Comparison of ENCODE assay signal across 15 mouse cellular contexts in the genomic region with DNA sequence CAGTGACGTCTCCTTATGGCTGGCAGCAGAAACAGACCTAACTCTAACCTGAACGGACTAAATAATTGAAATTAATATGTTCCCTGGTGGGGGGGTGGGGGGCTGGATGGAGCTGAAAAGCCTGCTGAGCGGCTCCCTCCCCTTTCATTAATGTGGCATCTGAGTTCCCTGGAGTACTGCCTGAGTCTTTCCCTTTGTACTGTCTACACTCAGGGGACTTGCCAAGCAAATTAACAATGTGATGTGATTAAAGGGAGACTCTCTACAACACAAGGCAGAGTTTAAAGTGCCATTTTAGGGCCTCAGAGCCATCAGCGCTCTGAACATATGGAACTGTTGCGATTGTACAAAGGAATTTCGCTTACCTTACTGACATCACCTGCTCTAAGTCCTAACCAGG. TPM values are rescaled to one million over a fixed set of nuclear protein-coding genes. Genes with fewer than 3 reads are reported as not detected.
DNase-seq lines count a peak whose midpoint lies in the region; ATAC-seq and TF ChIP-seq lines count a peak whose summit lies in the region.
"Had no signal": no experiment of that assay in that cellular context is flagged by ENCODE, and none has a peak within 500 bp of the region (broad histone marks: within the 10 kb centered on the region; RNA-seq: fewer than 3 reads in every experiment).

No protein-coding gene starts in this region.

- H3K4me2 ChIP-seq in kidney, embryonic 14.5 days (replicated peaks; ENCODE audit: low read depth, low read length): no peak overlapping the region; the same call in 1 of the 2 replicates
- no peak overlapping the region for H3K4me2 ChIP-seq in forebrain, postnatal 0 days (ENCODE audit: low read depth)
- H3K4me2 ChIP-seq in liver, embryonic 16.5 days (ENCODE audit: low read depth, low read length): no peak overlapping the region
- H3K4me2 ChIP-seq: embryonic facial prominence, embryonic 13.5 days; limb, embryonic 12.5 days had no signal

- 44% methylated on average over 6 of the region's 6 CpGs for WGBS in kidney, embryonic 14.5 days
- WGBS in embryonic facial prominence, embryonic 10.5 days: 59% methylated on average over 6 of the region's 6 CpGs
- 19% methylated on average over 6 of the region's 6 CpGs for WGBS in forebrain, postnatal 0 days
- WGBS in liver, embryonic 16.5 days (ENCODE audit: insufficient replicate concordance): 83% methylated on average over 6 of the region's 6 CpGs

- peaks cover 27% of the 10 kb centered on the region for H3K4me1 ChIP-seq in kidney, embryonic 14.5 days (ENCODE audit: control insufficient read depth, insufficient read depth, low read length)
- H3K4me1 ChIP-seq in embryonic facial prominence, embryonic 10.5 days: peaks cover 32% of the 10 kb centered on the region
- 0 out of 2 replicates have a peak, but pooled peaks cover 10% of the 10 kb centered on the region for H3K4me1 ChIP-seq in forebrain, postnatal 0 days (ENCODE audit: insufficient read depth)
- peaks cover 55% of the 10 kb centered on the region for H3K4me1 ChIP-seq in liver, embryonic 16.5 days (ENCODE audit: control insufficient read depth, low read depth, low read length)
- H3K4me1 ChIP-seq: embryonic facial prominence, embryonic 13.5 days had no signal

- ATAC-seq in kidney, embryonic 14.5 days (ENCODE audit: low FRiP score, low TSS enrichment): no peak
- ATAC-seq in forebrain, postnatal 0 days: peak; percentile 48
- no peak for ATAC-seq in liver, embryonic 16.5 days (ENCODE audit: low read depth)
- ATAC-seq: CD4-positive, CD25-positive, alpha-beta regulatory T cell, adult 4 months had no signal

- no peak overlapping the region for H3K4me3 ChIP-seq in kidney, embryonic 14.5 days (ENCODE audit: low read length)
- no peak overlapping the region for H3K4me3 ChIP-seq in embryonic facial prominence, embryonic 10.5 days
- no peak overlapping the region for H3K4me3 ChIP-seq in forebrain, postnatal 0 days (ENCODE audit: low read depth, low read length)
- H3K4me3 ChIP-seq in liver, embryonic 16.5 days (ENCODE audit: low read depth, low read length): no peak overlapping the region
- H3K4me3 ChIP-seq: embryonic facial prominence, embryonic 13.5 days; limb, embryonic 12.5 days had no signal

- H3K27me3 ChIP-seq in kidney, embryonic 14.5 days (ENCODE audit: control insufficient read depth, insufficient read depth, low read length): no peaks in the 10 kb centered on the region
- peaks cover 5% of the 10 kb centered on the region; the same call in 1 of the 2 replicates for H3K27me3 ChIP-seq in embryonic facial prominence, embryonic 10.5 days (replicated peaks; ENCODE audit: low read depth, poor library complexity, severe bottlenecking)
- H3K27me3 ChIP-seq in forebrain, postnatal 0 days (ENCODE audit: insufficient read depth, low read length): no peaks in the 10 kb centered on the region
- no peaks in the 10 kb centered on the region for H3K27me3 ChIP-seq in liver, embryonic 16.5 days (ENCODE audit: control insufficient read depth, insufficient read depth, low read depth, low read length)
- H3K27me3 ChIP-seq: embryonic facial prominence, embryonic 13.5 days; limb, embryonic 12.5 days had no signal

- H3K9me3 ChIP-seq in kidney, embryonic 14.5 days (ENCODE audit: control insufficient read depth, low read length): no peaks in the 10 kb centered on the region
- H3K9me3 ChIP-seq in embryonic facial prominence, embryonic 10.5 days: no peaks in the 10 kb centered on the region
- no peaks in the 10 kb centered on the region for H3K9me3 ChIP-seq in forebrain, postnatal 0 days (ENCODE audit: low read length)
- no peaks in the 10 kb centered on the region for H3K9me3 ChIP-seq in liver, embryonic 16.5 days (replicated peaks; ENCODE audit: control insufficient read depth, low read length)
- H3K9me3 ChIP-seq: embryonic facial prominence, embryonic 13.5 days; limb, embryonic 12.5 days had no signal

- peak overlapping the region; percentile 28; the same call in 1 of the 2 replicates for H3K9ac ChIP-seq in kidney, embryonic 14.5 days (ENCODE audit: low read depth, low read length)
- H3K9ac ChIP-seq in forebrain, postnatal 0 days: no peak overlapping the region
- H3K9ac ChIP-seq in liver, embryonic 16.5 days (ENCODE audit: low read depth, low read length): no peak overlapping the region
- H3K9ac ChIP-seq: embryonic facial prominence, embryonic 13.5 days; limb, embryonic 12.5 days had no signal

- no peak for DNase-seq in kidney, adult 11 months
- no peak for DNase-seq in embryonic facial prominence, embryonic 10.5 days (ENCODE audit: low spot score)
- no peak for DNase-seq in forebrain, postnatal 0 days
- DNase-seq in urinary bladder, adult 18-20 months (ENCODE audit: low spot score in 2 of 2): no peak
- DNase-seq in frontal cortex, postnatal 36 days (ENCODE audit: low spot score in 2 of 2): no peak
- DNase-seq in spleen, postnatal 4 days (ENCODE audit: low spot score in 2 of 2): no peak
- DNase-seq: kidney, postnatal 10 days; right cerebral cortex, postnatal 25 days; thymus, adult 18-20 months had no signal

- H3K36me3 ChIP-seq in kidney, embryonic 14.5 days (ENCODE audit: control insufficient read depth, insufficient read depth, low read length): no peaks in the 10 kb centered on the region
- H3K36me3 ChIP-seq in embryonic facial prominence, embryonic 10.5 days (replicated peaks): no peaks in the 10 kb centered on the region
- H3K36me3 ChIP-seq in forebrain, postnatal 0 days (ENCODE audit: insufficient read depth): no peaks in the 10 kb centered on the region
- H3K36me3 ChIP-seq in liver, embryonic 16.5 days (ENCODE audit: control insufficient read depth, insufficient read depth): no peaks in the 10 kb centered on the region
- H3K36me3 ChIP-seq: embryonic facial prominence, embryonic 13.5 days; limb, embryonic 12.5 days had no signal

- TF ChIP-seq CTCF in forebrain, postnatal 0 days (IDR thresholded peaks at IDR 0.05; ENCODE audit: low read depth): no peak

- peak overlapping the region; percentile 51; the same call in 1 of the 2 replicates for H3K27ac ChIP-seq in kidney, embryonic 14.5 days (ENCODE audit: low read depth, low read length)
- H3K27ac ChIP-seq in embryonic facial prominence, embryonic 10.5 days (replicated peaks): 0 out of 2 replicates have a peak overlapping the region, but pooled peaks have one; percentile 15
- no peak overlapping the region for H3K27ac ChIP-seq in forebrain, postnatal 0 days (ENCODE audit: low read depth, low read length)
- H3K27ac ChIP-seq in liver, embryonic 16.5 days (ENCODE audit: low read length): peak overlapping the region; percentile 97
- H3K27ac ChIP-seq: embryonic facial prominence, embryonic 13.5 days; limb, embryonic 12.5 days had no signal

RNA-seq across cellular contexts. Expression of a gene that starts 16.4 kb away (rescaled TPM):
- polyA plus RNA-seq in kidney, embryonic 14.5 days (2014; fragmentation: Nextera tagmentation; extraction: Ambion mirVana): 7.4 and 18.0 TPM in 2 replicates
- polyA plus RNA-seq in embryonic facial prominence, embryonic 10.5 days (2016; fragmentation: Nextera tagmentation; extraction: Ambion mirVana): 11.6 TPM in 2 replicates
- total RNA-seq in forebrain, postnatal 0 days (2014; rRNA removed): 31.1 and 41.7 TPM in 2 replicates
- polyA plus RNA-seq in forebrain, postnatal 0 days (2015; fragmentation: Nextera tagmentation; extraction: Ambion mirVana): 9.0 and 11.5 TPM in 2 replicates
- polyA plus RNA-seq in liver, embryonic 16.5 days (2015; fragmentation: Nextera tagmentation; extraction: Ambion mirVana): 21.5 and 21.7 TPM in 2 replicates

RNA-seq across cellular contexts. Expression of a gene that starts 18.5 kb away (rescaled TPM):
- polyA plus RNA-seq in kidney, embryonic 14.5 days (2014; fragmentation: Nextera tagmentation; extraction: Ambion mirVana): not detected in 2 replicates
- not detected in 2 replicates for polyA plus RNA-seq in embryonic facial prominence, embryonic 10.5 days (2016; fragmentation: Nextera tagmentation; extraction: Ambion mirVana)
- not detected in 2 replicates for total RNA-seq in forebrain, postnatal 0 days (2014; rRNA removed)
- polyA plus RNA-seq in forebrain, postnatal 0 days (2015; fragmentation: Nextera tagmentation; extraction: Ambion mirVana): not detected in 2 replicates
- not detected in 2 replicates for polyA plus RNA-seq in liver, embryonic 16.5 days (2015; fragmentation: Nextera tagmentation; extraction: Ambion mirVana)
- total RNA-seq: heart, adult 8-10 months had no signal
- polyA plus RNA-seq: CD4-positive, CD25-positive, alpha-beta regulatory T cell, adult 4 months; embryonic facial prominence, embryonic 13.5 days; limb, embryonic 12.5 days had no signal
